Mouse (Mus musculus): ENCODE data around the gene Slc7a5. TPM values are rescaled to one million over a fixed set of nuclear protein-coding genes. Genes with fewer than 3 reads are reported as not detected.

Gene Slc7a5
- polyA plus RNA-seq, 1 experiment from 2014 or later = 28.8 TPM

DNA sequence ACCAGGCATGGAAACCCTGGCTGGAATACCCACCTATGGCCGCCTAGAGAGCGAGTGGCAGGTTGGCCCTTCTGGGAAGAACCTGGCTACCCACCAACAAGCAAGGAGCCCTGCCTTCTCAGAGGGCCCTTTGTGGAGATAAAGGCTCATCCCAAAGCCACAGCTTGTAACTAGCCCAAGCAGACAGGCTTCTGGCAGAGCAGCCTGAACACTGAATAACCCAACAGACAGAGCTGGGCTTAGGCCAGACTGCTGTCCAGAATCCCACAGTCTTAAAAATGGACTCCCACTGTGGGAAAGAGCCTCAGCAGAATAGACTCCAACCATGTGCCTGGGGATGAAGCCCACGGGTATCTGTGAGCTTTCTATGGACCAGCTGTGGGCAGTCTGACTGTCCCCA is 23.3 kb downstream of the Slc7a5 start:
- 90% methylated on average over 3 of the region's 3 CpGs for WGBS
- Histone ChIP-seq H3K4me3 (ENCODE audit: low read depth, low read length) (no peak overlapping the region), H3K27me3 (ENCODE audit: insufficient read depth, low read length) (no peaks in the 10 kb centered on the region), H3K36me3 (ENCODE audit: insufficient read depth) (peaks cover 58% of the 10 kb centered on the region), H3K27ac (ENCODE audit: low read depth) (no peak overlapping the region), H3K4me1 (ENCODE audit: insufficient read depth) (0 out of 2 replicates have a peak, but pooled peaks cover 6% of the 10 kb centered on the region), H3K4me2 (no peak overlapping the region), H3K9ac (no peak overlapping the region), H3K9me3 (ENCODE audit: low read depth, low read length) (no peaks in the 10 kb centered on the region)
- DNase-seq = no peak
- TF ChIP-seq CTCF (IDR thresholded peaks at IDR 0.05; ENCODE audit: low read depth) = no peak
- ATAC-seq (ENCODE audit: insufficient read depth) = no peak

DNA sequence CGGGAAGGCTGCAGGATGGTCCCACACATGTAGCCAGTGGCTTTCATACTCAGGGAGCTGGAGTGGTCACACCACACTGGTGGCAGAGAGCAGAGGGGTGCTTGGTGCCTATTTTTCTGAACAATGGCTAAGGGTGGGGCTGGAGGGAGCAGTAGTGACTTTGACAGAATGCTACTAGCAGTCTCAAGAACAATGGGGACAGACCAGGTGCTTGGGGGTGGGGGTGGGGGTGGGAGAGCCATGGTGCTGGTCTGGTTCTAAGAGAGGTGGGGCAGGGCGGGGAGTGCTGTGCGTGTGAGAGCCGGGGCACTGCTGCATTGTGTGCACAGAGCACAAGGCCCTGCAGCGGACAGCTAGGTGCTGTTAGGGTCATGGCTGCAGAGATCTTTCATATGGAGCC is 25.6 kb downstream of the Slc7a5 start:
- Histone ChIP-seq H3K4me1 (ENCODE audit: insufficient read depth) (0 out of 2 replicates have a peak, but pooled peaks cover 6% of the 10 kb centered on the region), H3K36me3 (ENCODE audit: insufficient read depth) (peaks cover 49% of the 10 kb centered on the region), H3K9ac (no peak overlapping the region), H3K4me2 (no peak overlapping the region), H3K9me3 (ENCODE audit: low read depth, low read length) (no peaks in the 10 kb centered on the region), H3K4me3 (ENCODE audit: low read depth, low read length) (no peak overlapping the region), H3K27me3 (ENCODE audit: insufficient read depth, low read length) (no peaks in the 10 kb centered on the region), H3K27ac (ENCODE audit: low read depth) (no peak overlapping the region)
- 82% methylated on average over 5 of the region's 5 CpGs for WGBS
- TF ChIP-seq CTCF (IDR thresholded peaks at IDR 0.05; ENCODE audit: low read depth) = no peak
- ATAC-seq (ENCODE audit: insufficient read depth) (no peak), DNase-seq (no peak)

- no peak for TF ChIP-seq CTCF (IDR thresholded peaks at IDR 0.05; ENCODE audit: low read depth)
- 23% methylated on average over 1 of the region's 1 CpGs for WGBS
- Histone ChIP-seq H3K4me3 (ENCODE audit: low read depth, low read length) (no peak overlapping the region), H3K4me2 (no peak overlapping the region), H3K27ac (ENCODE audit: low read depth) (no peak overlapping the region), H3K9ac (no peak overlapping the region), H3K9me3 (ENCODE audit: low read depth, low read length) (no peaks in the 10 kb centered on the region), H3K36me3 (ENCODE audit: insufficient read depth) (peaks cover 39% of the 10 kb centered on the region), H3K27me3 (ENCODE audit: insufficient read depth, low read length) (no peaks in the 10 kb centered on the region), H3K4me1 (ENCODE audit: insufficient read depth) (0 out of 2 replicates have a peak, but pooled peaks cover 6% of the 10 kb centered on the region)
- DNase-seq (peak; percentile 81), ATAC-seq (ENCODE audit: insufficient read depth) (peak; percentile 69)
These were observed 26.7 kb downstream of the Slc7a5 start for GRCm38 (mm10) chr8:121880818-121881217.

DNA sequence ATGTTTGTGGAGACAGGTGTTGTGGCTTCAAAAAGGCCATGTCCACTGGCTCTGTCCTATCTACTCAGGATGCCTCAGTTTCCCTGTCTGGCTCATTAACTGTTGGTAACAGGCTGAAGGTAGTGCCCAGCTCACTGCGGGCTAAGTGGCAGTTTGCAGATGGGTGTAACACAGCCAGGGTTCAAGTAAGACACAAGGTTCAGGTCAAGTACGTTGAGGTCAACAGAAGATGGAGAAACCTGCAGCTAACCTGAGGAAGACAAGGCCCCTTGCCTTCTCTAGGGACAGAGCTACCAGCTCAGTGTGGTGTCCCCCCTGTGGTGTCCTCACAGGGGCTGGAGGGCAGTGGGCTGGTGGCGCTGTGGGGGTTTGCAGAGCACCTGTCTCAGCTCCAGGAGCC is 27.8 kb downstream of the Slc7a5 start:
- H3K9me3 ChIP-seq (ENCODE audit: low read depth, low read length) = no peaks in the 10 kb centered on the region
- 0 out of 2 replicates have a peak, but pooled peaks cover 6% of the 10 kb centered on the region for H3K4me1 ChIP-seq (ENCODE audit: insufficient read depth)
- no peak for ATAC-seq (ENCODE audit: insufficient read depth)
- H3K9ac ChIP-seq = no peak overlapping the region
- no peak overlapping the region for H3K4me3 ChIP-seq (ENCODE audit: low read depth, low read length)
- no peak overlapping the region for H3K4me2 ChIP-seq
- H3K27me3 ChIP-seq (ENCODE audit: insufficient read depth, low read length) = no peaks in the 10 kb centered on the region
- DNase-seq = no peak
- peaks cover 29% of the 10 kb centered on the region for H3K36me3 ChIP-seq (ENCODE audit: insufficient read depth)
- TF ChIP-seq CTCF (IDR thresholded peaks at IDR 0.05; ENCODE audit: low read depth) = no peak
- WGBS = 84% methylated on average over 3 of the region's 3 CpGs
- H3K27ac ChIP-seq (ENCODE audit: low read depth) = no peak overlapping the region

- Histone ChIP-seq H3K4me1 (ENCODE audit: insufficient read depth) (0 out of 2 replicates have a peak, but pooled peaks cover 6% of the 10 kb centered on the region), H3K9me3 (ENCODE audit: low read depth, low read length) (no peaks in the 10 kb centered on the region), H3K9ac (no peak overlapping the region), H3K4me2 (no peak overlapping the region), H3K4me3 (ENCODE audit: low read depth, low read length) (no peak overlapping the region), H3K27ac (ENCODE audit: low read depth) (no peak overlapping the region), H3K27me3 (ENCODE audit: insufficient read depth, low read length) (no peaks in the 10 kb centered on the region), H3K36me3 (ENCODE audit: insufficient read depth) (peaks cover 13% of the 10 kb centered on the region)
- ATAC-seq (ENCODE audit: insufficient read depth) (no peak), DNase-seq (no peak)
- no peak for TF ChIP-seq CTCF (IDR thresholded peaks at IDR 0.05; ENCODE audit: low read depth)
- WGBS = 78% methylated on average over 7 of the region's 7 CpGs
These were observed 29.5 kb downstream of the Slc7a5 start for GRCm38 (mm10) chr8:121877828-121878480.

- H3K4me3 ChIP-seq (ENCODE audit: low read depth, low read length) = no peak overlapping the region
- no peak for ATAC-seq (ENCODE audit: insufficient read depth)
- no peak overlapping the region for H3K4me2 ChIP-seq
- no peak overlapping the region for H3K27ac ChIP-seq (ENCODE audit: low read depth)
- no peak for DNase-seq
- H3K27me3 ChIP-seq (ENCODE audit: insufficient read depth, low read length) = no peaks in the 10 kb centered on the region
- WGBS = 49% methylated on average over 5 of the region's 5 CpGs
- peaks cover 6% of the 10 kb centered on the region; the same call in 1 of the 2 replicates for H3K36me3 ChIP-seq (ENCODE audit: insufficient read depth)
- no peak for TF ChIP-seq CTCF (IDR thresholded peaks at IDR 0.05; ENCODE audit: low read depth)
- no peaks in the 10 kb centered on the region for H3K9me3 ChIP-seq (ENCODE audit: low read depth, low read length)
- no peak overlapping the region for H3K9ac ChIP-seq
- H3K4me1 ChIP-seq (ENCODE audit: insufficient read depth) = peaks cover 9% of the 10 kb centered on the region
These were observed 30.3 kb downstream of the Slc7a5 start for GRCm38 (mm10) chr8:121877212-121877611.

- peak overlapping the region; percentile 26 for H3K27ac ChIP-seq (ENCODE audit: low read depth)
- no peak for ATAC-seq (ENCODE audit: insufficient read depth)
- peaks cover 9% of the 10 kb centered on the region for H3K4me1 ChIP-seq (ENCODE audit: insufficient read depth)
- WGBS = 74% methylated on average over 9 of the region's 9 CpGs
- no peak for DNase-seq
- H3K27me3 ChIP-seq (ENCODE audit: insufficient read depth, low read length) = no peaks in the 10 kb centered on the region
- H3K4me3 ChIP-seq (ENCODE audit: low read depth, low read length) = no peak overlapping the region
- no peaks in the 10 kb centered on the region for H3K9me3 ChIP-seq (ENCODE audit: low read depth, low read length)
- no peak overlapping the region for H3K9ac ChIP-seq
- no peaks in the 10 kb centered on the region for H3K36me3 ChIP-seq (ENCODE audit: insufficient read depth)
- H3K4me2 ChIP-seq = no peak overlapping the region
- TF ChIP-seq CTCF (IDR thresholded peaks at IDR 0.05; ENCODE audit: low read depth) = no peak
These were observed 32.0 kb downstream of the Slc7a5 start for GRCm38 (mm10) chr8:121875517-121875916.
